ENCODE assay signal across 18 mouse cellular contexts in the genomic region with DNA sequence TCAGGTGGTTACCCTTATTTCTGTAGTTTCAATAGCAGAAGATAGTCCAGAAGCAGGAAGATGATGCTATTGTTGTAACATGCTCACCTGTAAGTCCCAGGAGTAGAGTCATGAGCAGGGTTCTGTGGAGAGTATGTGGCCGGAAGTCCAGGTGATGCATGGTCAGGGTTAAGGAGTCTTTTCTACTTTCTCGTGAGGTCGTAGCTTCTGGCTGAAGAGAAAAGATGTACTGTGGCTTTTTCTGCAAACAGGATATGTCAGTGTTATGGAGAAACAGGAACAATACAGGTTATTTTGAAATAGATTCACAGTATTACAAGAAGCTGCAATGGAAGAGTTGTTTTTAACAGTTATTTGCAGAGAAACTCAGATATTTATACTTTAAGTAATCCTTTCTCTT. TPM values are rescaled to one million over a fixed set of nuclear protein-coding genes. Genes with fewer than 3 reads are reported as not detected.
"Had no signal": no experiment of that assay in that cellular context is flagged by ENCODE, and none has a peak within 500 bp of the region (broad histone marks: within the 10 kb centered on the region; RNA-seq: fewer than 3 reads in every experiment).

Gene Gm9733, minus strand, starts transcription at position 240 of the 400 bp plus-strand sequence.

- DNase-seq: kidney, adult 2 months; kidney, postnatal 25 days; thymus, adult 2 months; thymus, postnatal 4 days had no signal

- H3K27ac ChIP-seq: left cerebral cortex, adult 2 months; limb, embryonic 10.5 days; liver, embryonic 14.5 days; midbrain, embryonic 15.5 days; neural tube, embryonic 13.5 days; stomach, embryonic 15.5 days had no signal

- H3K4me1 ChIP-seq: limb, embryonic 10.5 days; megakaryocyte, embryonic 14.5 days; midbrain, embryonic 15.5 days; neural tube, embryonic 13.5 days; stomach, embryonic 15.5 days had no signal

- H3K9ac ChIP-seq: liver, embryonic 14.5 days; midbrain, embryonic 15.5 days; neural tube, embryonic 13.5 days; stomach, embryonic 15.5 days had no signal

- H3K4me3 ChIP-seq: left cerebral cortex, adult 2 months; limb, embryonic 10.5 days; megakaryocyte, embryonic 14.5 days; midbrain, embryonic 15.5 days; neural tube, embryonic 13.5 days; stomach, embryonic 15.5 days had no signal

- H3K27me3 ChIP-seq: megakaryocyte, embryonic 14.5 days; midbrain, embryonic 15.5 days; neural tube, embryonic 13.5 days; stomach, embryonic 15.5 days had no signal

- H3K36me3 ChIP-seq: limb, embryonic 10.5 days; midbrain, embryonic 15.5 days; neural tube, embryonic 13.5 days; stomach, embryonic 15.5 days had no signal

- H3K4me2 ChIP-seq: midbrain, embryonic 11.5 days; midbrain, embryonic 15.5 days; neural tube, embryonic 13.5 days; stomach, embryonic 15.5 days had no signal

- H3K9me3 ChIP-seq: megakaryocyte, embryonic 14.5 days; midbrain, embryonic 15.5 days; stomach, embryonic 15.5 days had no signal

- ATAC-seq: intestine, embryonic 16.5 days; midbrain, embryonic 15.5 days had no signal

RNA-seq across cellular contexts. Expression of gene Gm9733, which starts in this region (rescaled TPM):
- total RNA-seq: layer of hippocampus, postnatal 25 days; left cerebral cortex, adult 2 months; left cerebral cortex, postnatal 14 days had no signal
- polyA plus RNA-seq: kidney, embryonic 16.5 days; limb, embryonic 10.5 days; limb, embryonic 14.5 days; midbrain, embryonic 11.5 days; midbrain, embryonic 15.5 days; neural tube, embryonic 13.5 days; testis, adult 2 months had no signal
